Mouse (Mus musculus) adrenal gland, postnatal 36 days (tissue): ENCODE results near the gene Mocs3. TPM values are rescaled to one million over a fixed set of nuclear protein-coding genes. Genes with fewer than 3 reads are reported as not detected.
A peak's percentile ranks its signal among the peaks of the same experiment; 100 is the strongest.

Source experiments
- DNase-seq, 2 experiments: peaks; one replicate each; pipeline ENCODE4 v3.0.0; 2021; ENCODE audit warnings: mixed read lengths in 1 of 2
- long read RNA-seq, 2 experiments: library from polyadenylated mRNA; stranded (forward); transcript quantifications; one replicate each; pipeline ENCODE4 v2.0.0; 2021; ENCODE audit warnings: borderline sequencing depth in 2 of 2
- total RNA-seq, 2 experiments: library from RNA; stranded (reverse); gene quantifications; 2 replicates each; pipeline ENCODE4 v1.2.3; 2021

Gene Mocs3
- 10 to 100 TPM; 14.3 to 15.8 TPM for total RNA-seq
- long read RNA-seq, experiment 1, transcript Mocs3-201 (1 exons, 1,973 nt): major isoform, 64 of 64 reads
- long read RNA-seq, experiment 1, partial matches to known transcripts: 0 of 64 reads
- long read RNA-seq, experiment 1, other reads (novel, unspliced or antisense): 0 of 64 reads
- long read RNA-seq, experiment 2, transcript Mocs3-201 (1 exons, 1,973 nt): major isoform, 25 of 25 reads
- long read RNA-seq, experiment 2, partial matches to known transcripts: 0 of 25 reads
- long read RNA-seq, experiment 2, other reads (novel, unspliced or antisense): 0 of 25 reads

GRCm38 (mm10) chr2:168230026-168230728 lies at the start of gene Mocs3, which contains the start of the genes Gm20716 and Dpm1:
Gene Mocs3 (plus strand): TSS chr2:168230622.
Gene Gm20716 (minus strand): TSS chr2:168230364.
Gene Dpm1 (minus strand): TSS chr2:168230591.
- DNase-seq: peak; percentile 86 to 89

GRCm38 (mm10) chr2:168191856-168192255 lies 38.6 kb upstream of the Mocs3 start:
- no peak for DNase-seq

DNA sequence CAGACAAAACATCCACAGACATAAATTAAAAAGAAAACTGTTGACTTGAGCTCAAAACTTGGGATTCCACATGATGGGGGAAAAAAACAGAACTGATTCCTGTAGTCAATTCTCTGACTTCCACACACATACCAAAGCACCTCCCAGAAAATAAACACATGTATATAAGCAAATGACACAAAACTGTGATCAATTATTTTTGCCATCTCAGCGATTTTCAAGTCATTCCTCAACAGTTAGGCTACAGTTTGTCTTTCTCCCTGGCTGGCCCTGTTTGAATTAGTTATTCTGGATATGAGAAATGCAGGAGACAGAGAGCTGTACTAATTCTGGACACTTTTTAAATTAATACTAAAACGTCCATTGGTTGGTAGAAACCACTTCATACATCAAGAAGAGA lies 36.7 kb upstream of the Mocs3 start:
- no peak for DNase-seq

GRCm38 (mm10) chr2:168195721-168196120 lies 34.7 kb upstream of the Mocs3 start:
- no peak for DNase-seq

- no peak for DNase-seq
Observed at GRCm38 (mm10) chr2:168198421-168198820, 32.0 kb upstream of the Mocs3 start.

DNA sequence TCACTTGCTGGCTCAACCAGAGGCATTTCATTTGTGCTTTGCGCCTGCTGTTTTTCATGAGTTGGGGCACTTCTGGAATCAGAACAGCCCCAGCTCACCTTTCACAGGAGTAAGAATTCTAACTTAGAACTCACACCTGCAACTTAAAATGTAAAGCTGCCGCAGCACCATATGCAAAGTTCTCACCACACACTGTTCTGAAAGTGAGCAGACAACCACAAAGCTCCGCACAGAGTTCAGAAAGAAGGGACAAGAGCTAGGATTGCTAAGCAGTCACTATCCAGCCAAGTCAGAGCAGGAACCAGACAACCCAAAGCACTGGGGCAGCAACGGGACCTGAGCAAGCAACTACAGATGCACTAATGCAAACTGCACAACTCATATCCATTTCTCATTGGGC lies 30.9 kb upstream of the Mocs3 start:
- peak in 1 of 2 experiments; percentile 15 for DNase-seq

GRCm38 (mm10) chr2:168200014-168200691 lies 30.3 kb upstream of the Mocs3 start:
- peak in 1 of 2 experiments; percentile 20 for DNase-seq

DNA sequence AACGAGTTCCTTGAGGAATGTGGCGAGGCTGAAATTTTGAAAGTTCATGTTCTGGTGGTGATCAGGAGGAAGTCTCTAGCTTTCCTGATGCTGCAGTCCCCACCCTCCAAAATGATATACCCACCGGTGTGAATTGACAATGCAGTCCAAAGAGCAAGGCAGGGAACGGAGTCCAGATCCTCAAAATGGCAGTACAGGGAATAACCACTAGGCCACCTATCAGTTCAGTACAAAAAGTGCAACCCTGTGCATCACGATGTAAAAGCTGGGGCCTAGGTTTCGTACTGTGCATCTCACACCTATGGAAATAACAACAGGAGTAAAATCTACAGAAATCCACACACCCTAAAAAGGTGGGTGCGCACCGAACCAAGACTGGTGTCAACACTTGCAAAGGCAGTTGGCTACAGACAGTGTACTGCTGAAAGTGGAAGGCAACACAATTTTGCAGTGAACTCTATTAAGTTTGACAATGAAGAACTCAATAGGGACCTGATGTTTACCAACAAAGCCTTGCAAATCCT lies 25.9 kb upstream of the Mocs3 start:
- no peak for DNase-seq

GRCm38 (mm10) chr2:168205265-168205664 lies 25.2 kb upstream of the Mocs3 start:
- peak; percentile 91 to 94 for DNase-seq

- DNase-seq: peak; percentile 31 to 49
Observed at GRCm38 (mm10) chr2:168205681-168206631, 24.5 kb upstream of the Mocs3 start.

- peak; percentile 95 to 97 for DNase-seq
Observed at GRCm38 (mm10) chr2:168206725-168207644, 23.4 kb upstream of the Mocs3 start, which contains the start of gene Adnp. Gene Adnp (minus strand): TSS chr2:168207112.

DNA sequence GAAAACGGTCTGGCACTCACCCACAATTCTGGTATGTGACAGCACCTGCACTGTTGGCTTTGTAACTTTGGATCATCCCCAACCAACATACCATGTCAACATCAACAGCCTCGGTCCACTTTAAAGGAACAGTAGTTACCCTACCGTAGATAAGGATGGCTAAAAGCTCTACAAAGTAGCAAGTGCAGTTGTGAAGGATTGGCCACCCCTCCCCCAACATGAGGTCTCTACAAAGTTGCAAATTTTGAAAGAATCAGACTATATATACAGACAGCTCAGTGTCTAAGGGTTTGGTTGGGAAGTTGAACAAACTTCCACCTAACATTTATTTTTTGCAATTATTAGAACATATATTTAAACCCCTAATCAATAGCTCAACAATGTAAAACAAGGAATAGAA lies 22.5 kb upstream of the Mocs3 start:
- DNase-seq: no peak

DNA sequence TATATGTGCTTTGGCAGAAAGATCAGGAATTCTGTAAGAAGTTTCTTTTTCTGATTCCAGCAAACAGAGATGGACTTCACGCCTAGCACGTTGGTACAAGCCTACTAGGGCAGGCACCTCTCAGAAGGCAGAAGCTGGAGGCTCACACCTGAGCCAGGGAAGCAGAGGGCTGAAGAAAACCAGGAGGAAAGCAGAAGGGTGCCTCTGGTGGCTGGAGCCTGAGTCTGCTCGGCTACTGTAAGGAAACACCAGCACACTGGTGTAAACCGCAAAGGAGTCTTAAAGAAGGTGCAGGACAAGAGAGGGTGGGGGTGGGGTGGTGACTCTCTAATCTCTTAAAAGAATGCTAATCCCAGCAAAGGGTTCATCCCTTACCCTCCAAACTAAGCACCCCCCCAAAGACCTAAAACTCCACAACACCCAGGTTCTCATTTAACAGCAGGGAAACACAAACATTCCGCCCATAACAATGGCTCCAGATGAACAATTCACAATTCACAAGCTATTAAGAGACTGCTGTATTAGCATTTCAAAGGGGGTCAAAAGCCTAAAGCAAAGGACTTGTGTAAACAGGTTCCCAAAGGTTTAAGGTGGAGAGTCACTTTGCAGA lies 16.5 kb upstream of the Mocs3 start:
- DNase-seq: no peak

DNA sequence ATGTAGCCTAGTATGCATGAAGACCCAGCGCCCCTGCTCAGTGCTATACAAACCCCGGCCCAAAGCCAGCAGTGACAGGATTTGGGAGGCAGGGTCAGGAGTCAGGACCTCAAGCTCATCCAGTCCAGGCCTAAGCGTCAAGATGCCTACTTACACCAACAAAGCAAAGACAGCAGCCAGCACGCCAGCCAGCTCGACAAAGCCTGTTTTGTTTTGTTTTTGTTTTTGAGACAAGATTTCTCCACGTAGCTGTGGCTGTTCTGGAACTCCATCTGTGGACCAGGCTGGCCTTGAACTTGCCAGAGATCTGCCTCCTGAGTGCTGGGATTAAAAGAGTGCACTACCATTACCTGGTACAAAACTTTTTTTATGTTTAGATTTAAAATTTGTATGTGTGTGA lies 7.1 kb upstream of the Mocs3 start:
- no peak for DNase-seq

- DNase-seq: peak; percentile 72 to 75
Observed at GRCm38 (mm10) chr2:168229116-168230025, 1.1 kb upstream of the Mocs3 start.

GRCm38 (mm10) chr2:168230773-168231470 lies 500 bp downstream of the Mocs3 start:
- DNase-seq: peak in 1 of 2 experiments; percentile 38

GRCm38 (mm10) chr2:168231471-168231829 lies 1.0 kb downstream of the Mocs3 start:
- no peak for DNase-seq

DNA sequence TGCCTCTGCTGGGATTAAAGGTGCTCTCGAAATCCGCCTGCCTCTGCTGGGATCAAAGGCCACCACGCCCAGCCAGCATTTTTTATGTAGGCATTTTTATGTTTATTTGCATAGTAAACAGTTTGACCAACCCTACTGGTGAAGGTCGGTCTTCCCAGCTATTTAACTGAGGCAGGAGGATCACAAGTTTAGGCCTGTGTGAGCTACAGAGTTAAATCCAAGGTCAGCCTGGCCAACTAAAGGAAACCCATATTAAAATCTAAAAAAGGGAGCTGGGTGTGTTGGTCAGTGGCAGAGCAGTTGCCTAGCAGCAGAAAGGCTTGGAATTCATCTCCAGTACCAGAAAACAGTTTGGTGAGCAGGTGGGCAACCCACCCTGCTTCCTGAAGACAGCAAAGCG lies 2.9 kb downstream of the Mocs3 start:
- no peak for DNase-seq
